Mouse (Mus musculus) CD8-positive naive resting alpha-beta T cell, adult 2 months (primary cell): ENCODE results near the gene Clba1.
"Not testable (repeated sequence)": the region's sequence is repeated elsewhere in the genome, so short reads cannot be mapped to it uniquely, and the experiment has no call there.

Experiments used
- DNase-seq, 2 experiments: peaks; one replicate each; pipeline ENCODE4 v3.0.0; 2022; ENCODE audit warnings: low read depth in 2 of 2, low spot score in 2 of 2

Clba1 gene

DNA sequence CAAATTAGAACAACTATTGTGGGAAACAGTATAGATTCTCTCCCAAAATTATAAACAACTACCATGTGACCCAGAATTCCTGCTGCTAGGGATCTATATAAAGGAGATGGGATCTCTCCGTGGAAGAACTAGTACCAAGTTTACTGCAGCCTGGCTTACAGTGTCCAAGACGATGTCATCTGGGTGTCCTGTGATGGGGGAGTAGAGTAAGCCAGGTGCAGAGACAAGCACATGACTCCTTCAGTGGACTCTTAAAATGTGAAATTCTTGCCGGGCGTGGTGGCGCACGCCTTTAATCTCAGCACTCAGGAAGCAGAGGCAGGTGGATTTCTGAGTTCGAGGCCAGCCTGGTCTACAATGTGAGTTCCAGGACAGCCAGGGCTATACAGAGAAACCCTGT, 8.1 kb downstream of the Clba1 start:
- not testable (repeated sequence) for DNase-seq

GRCm38 (mm10) chr12:112819057-112819662, 10.4 kb downstream of the Clba1 start:
- no peak for DNase-seq

GRCm38 (mm10) chr12:112820401-112820999, 11.8 kb downstream of the Clba1 start:
- no peak for DNase-seq

DNA sequence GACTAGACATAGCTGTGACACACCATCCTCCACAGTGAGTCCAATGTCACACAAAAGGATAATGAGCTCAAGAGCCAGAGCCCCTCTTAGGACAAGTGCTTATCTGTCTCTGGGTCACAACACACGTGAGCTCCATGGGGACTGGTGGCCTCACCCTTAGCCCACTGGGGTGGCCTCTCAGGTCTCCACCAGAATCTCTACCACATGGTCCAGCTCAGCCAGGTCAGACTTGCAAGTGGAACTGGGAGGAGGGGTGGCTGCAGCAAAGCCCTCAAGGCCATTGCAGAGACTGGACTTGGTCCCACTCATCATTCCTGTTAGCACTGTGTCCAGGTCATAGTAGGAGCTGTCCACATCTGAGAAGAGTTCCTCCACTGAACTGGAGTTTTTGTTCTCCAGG, 12.5 kb downstream of the Clba1 start:
- no peak for DNase-seq

- no peak for DNase-seq
Observed at GRCm38 (mm10) chr12:112821974-112822373, 13.2 kb downstream of the Clba1 start.

DNA sequence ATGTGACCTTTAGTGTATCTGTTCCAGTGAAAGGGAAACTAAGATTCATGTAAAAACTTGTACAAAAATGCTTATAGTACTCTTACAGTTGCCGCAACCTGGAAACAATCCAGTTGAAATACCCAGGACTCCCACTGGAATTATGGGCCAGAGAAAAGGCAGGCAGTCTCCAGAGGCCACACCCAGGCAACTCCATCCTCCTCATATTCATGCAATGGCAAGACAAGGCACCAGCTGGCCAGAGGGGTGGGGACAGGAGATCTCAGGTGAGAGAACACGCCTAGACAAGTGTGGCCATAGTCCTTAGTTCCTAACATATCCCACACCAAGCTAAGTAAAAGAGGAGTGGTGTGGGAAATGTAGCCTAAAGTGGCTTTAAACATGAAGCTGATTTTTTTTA, 13.9 kb downstream of the Clba1 start:
- DNase-seq = no peak

DNA sequence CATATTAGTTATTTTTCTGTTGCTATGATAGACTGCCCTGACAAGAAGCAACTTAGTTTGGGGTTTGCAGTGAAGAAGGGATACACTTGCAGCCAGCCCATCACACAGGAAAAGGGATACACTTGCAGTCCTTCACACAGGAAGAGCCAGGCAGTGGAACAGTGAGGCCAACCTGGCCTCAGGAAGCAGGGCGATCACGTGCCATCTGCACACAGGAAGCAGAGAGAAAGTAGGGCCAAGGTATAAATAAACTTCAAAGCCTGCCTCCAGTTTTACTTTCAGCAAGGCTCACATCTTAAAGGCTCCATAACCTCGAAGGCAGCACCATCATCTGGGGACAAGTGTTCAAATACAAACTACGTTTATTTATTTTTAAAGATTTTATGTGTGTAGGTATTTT, 14.5 kb downstream of the Clba1 start:
- DNase-seq = peak in 1 of 2 experiments; percentile 32

GRCm38 (mm10) chr12:112825901-112826300, 17.2 kb downstream of the Clba1 start:
- no peak for DNase-seq

DNA sequence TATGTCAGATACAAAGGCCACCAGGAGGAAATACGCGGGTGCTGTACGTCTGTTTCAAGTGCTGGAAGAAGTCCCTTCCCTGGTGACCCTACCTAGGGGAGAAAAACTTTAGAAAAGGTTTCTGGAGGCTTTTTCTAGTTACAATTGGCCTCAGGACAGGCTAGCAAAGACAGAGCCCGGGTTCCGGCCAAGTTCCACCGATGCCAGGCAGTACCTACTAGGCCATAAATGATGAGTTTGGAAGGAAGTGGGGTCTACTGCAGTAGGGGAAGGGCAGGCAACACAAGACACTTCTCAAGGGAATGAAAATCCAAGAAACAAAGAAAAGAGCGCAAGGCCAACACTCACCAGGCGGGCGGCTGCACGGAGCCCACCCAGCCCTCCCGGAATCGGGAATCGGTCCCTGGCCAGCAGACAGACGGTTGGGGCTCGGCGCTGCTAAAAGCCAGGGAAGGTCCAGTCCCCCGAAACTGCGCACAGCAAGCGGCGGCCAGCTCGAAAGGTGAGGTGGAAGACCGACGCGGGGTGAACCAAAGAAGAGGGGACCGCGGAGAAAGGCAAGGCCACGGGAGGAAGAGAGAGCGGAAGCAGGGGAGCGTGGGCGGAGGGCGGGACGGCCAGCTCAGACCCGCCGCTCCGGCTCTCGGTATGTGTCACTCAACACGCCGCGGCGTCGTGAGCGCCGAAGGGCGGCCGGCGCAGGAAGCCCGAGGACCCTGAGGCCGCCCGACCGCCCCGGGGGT, 19.9 kb downstream of the Clba1 start:
- DNase-seq = no peak

GRCm38 (mm10) chr12:112829244-112829864, 20.6 kb downstream of the Clba1 start, which contains the start of gene Cdca4:
TSS of gene Cdca4 (minus strand) at chr12:112829423.
- DNase-seq = peak; percentile 95 to 96

- DNase-seq = no peak
Observed at GRCm38 (mm10) chr12:112830141-112830540, 21.4 kb downstream of the Clba1 start.

DNA sequence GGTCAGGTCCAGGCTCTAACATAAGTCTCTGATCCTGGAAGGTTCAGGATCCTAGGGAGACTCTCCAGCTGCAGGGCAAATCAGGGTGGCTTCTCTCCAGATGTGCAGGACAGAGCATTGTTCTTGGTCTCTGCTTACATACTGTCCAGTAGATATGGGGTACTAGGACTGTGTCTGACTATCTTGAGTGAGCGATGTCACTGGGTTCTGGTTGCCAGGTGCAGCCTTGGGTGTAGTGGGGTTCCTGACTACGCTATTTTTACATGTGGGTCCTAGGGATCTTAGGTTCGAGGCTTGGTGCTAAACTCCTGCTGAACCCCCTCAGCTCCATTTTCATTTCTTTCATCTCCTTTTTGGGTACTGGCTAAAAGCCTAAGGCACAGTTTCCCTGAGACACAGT, 21.8 kb downstream of the Clba1 start:
- no peak for DNase-seq

GRCm38 (mm10) chr12:112832411-112832810, 23.7 kb downstream of the Clba1 start:
- no peak for DNase-seq

DNA sequence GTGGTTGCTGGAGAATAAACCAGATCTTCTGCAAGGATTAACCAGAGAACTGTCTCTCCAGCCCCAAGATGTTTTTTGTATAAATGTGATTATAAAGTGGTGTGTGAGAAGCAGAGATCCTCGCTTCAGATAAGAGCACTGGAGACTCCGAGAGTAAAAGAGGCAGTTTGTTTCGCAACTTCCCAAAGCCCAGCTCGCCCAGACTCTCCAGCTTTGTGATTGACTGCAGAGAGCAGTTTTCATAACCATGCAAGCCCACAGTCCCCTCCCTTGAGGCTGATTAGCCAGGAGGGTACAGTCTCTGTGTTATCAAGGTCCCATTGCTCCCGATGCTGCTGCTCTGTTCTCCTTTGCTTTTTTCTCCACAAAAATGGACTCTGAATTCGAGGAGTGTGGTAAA, 24.8 kb downstream of the Clba1 start:
- DNase-seq = no peak

GRCm38 (mm10) chr12:112835046-112835445, 26.3 kb downstream of the Clba1 start:
- no peak for DNase-seq

DNA sequence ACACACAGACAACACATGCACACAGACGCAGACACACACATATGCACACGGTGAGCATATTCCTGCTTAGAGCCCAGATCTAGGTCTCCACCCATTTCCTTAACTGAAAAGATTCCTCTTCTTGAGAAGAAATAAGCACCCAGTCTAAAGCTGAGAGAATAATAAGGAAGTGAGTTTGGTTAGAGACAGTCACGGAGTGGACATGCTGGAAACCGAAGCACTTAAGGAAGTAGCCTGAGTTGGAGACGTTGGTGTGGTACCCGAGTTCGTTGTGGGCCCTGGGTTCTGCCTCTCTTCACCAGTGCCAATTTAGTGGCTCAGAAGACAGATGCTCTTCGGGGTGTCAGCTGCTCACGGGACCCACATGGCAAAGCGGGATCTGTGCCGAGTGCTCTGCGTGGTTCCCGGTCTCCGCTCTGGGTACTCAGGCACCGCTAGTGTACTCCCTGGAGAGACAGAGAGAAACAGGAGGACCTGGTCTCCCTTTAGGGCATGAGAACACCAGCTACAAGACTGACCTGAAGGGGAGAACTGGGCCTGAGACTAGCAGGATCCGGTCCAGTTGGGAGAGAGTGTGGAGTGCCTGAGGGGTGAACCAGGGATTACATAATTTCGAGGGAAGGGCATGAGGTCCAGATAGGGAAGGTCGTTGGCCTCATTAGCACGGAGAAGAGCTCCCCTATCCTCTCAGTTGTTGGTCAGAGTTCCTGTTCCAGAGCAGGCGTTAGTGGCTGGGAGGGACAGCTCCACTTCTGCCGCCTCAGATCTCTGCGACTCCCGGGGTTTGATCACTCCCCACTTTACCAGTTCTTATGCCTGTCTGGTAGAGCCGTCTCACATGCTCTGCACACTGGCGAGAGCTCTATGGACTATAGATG, 31.7 kb downstream of the Clba1 start:
- no peak for DNase-seq

GRCm38 (mm10) chr12:112841338-112841892, 32.7 kb downstream of the Clba1 start:
- not testable (repeated sequence) for DNase-seq

GRCm38 (mm10) chr12:112842128-112842527, 33.4 kb downstream of the Clba1 start:
- DNase-seq = not testable (repeated sequence)

GRCm38 (mm10) chr12:112843803-112844202, 35.1 kb downstream of the Clba1 start:
- peak; percentile 90 to 93 for DNase-seq

GRCm38 (mm10) chr12:112847880-112848279, 39.1 kb downstream of the Clba1 start:
- DNase-seq = no peak
